Mouse (Mus musculus): ENCODE data around the gene Ubac2. TPM values are rescaled to one million over a fixed set of nuclear protein-coding genes. Genes with fewer than 3 reads are reported as not detected.

Ubac2 gene
- total RNA-seq, 1 experiment: 41.5 TPM

GRCm38 (mm10) chr14:122056871-122057270 lies 178.5 kb downstream of the Ubac2 start:
- H3K9me3 ChIP-seq (ENCODE audit: control insufficient read depth, insufficient read depth, low read depth, low read length): no peaks in the 10 kb centered on the region
- no peaks in the 10 kb centered on the region for H3K36me3 ChIP-seq (ENCODE audit: control insufficient read depth, insufficient read depth, low read length, poor library complexity, severe bottlenecking)
- H3K27ac ChIP-seq (ENCODE audit: insufficient read depth, low read depth, low read length, poor library complexity, severe bottlenecking): no peak overlapping the region
- no peak overlapping the region for H3K4me3 ChIP-seq (ENCODE audit: insufficient read depth in 1 of 2, low read depth in 1 of 2, low read length in 2 of 2, poor library complexity in 1 of 2, severe bottlenecking in 1 of 2)
- H3K9ac ChIP-seq (ENCODE audit: insufficient read depth, low read depth, low read length, poor library complexity, severe bottlenecking): no peak overlapping the region
- peaks cover 0 to 2% of the 10 kb centered on the region in 2 experiments; a peak in 1 of 4 replicates for H3K4me1 ChIP-seq (ENCODE audit: control insufficient read depth in 2 of 2, insufficient read depth in 2 of 2, low read length in 2 of 2, poor library complexity in 1 of 2)
- DNase-seq (ENCODE audit: low read depth, low spot score): no peak
- in situ Hi-C loops (cut with MboI; ENCODE audit: low sequenced_read_pairs in 2 of 2, unreplicated experiment in 2 of 2): loop anchor here in 1 of 2 experiments (25.0 kb wide), 1 partner anchor 830 kb away; no protein-coding TSS in a partner anchor
- TF ChIP-seq MAFK (IDR thresholded peaks at IDR 0.05; ENCODE audit: insufficient read depth, low read depth, low read length) (no peak), ZC3H11A (IDR thresholded peaks at IDR 0.05; ENCODE audit: borderline replicate concordance, low read depth, low read length) (no peak), CHD2 (IDR thresholded peaks at IDR 0.05; ENCODE audit: low read depth, low read length) (no peak), ZNF384 (IDR thresholded peaks at IDR 0.05; ENCODE audit: low read depth, low read length) (no peak), HCFC1 (IDR thresholded peaks at IDR 0.05; ENCODE audit: borderline replicate concordance, insufficient read depth, low read length) (no peak)

- Histone ChIP-seq H3K4me3 (ENCODE audit: insufficient read depth in 1 of 2, low read depth in 1 of 2, low read length in 2 of 2, poor library complexity in 1 of 2, severe bottlenecking in 1 of 2) (no peak overlapping the region), H3K4me1 (ENCODE audit: control insufficient read depth in 2 of 2, insufficient read depth in 2 of 2, low read length in 2 of 2, poor library complexity in 1 of 2) (peaks cover 0 to 2% of the 10 kb centered on the region in 2 experiments; a peak in 1 of 4 replicates), H3K9me3 (ENCODE audit: control insufficient read depth, insufficient read depth, low read depth, low read length) (no peaks in the 10 kb centered on the region), H3K36me3 (ENCODE audit: control insufficient read depth, insufficient read depth, low read length, poor library complexity, severe bottlenecking) (no peaks in the 10 kb centered on the region), H3K9ac (ENCODE audit: insufficient read depth, low read depth, low read length, poor library complexity, severe bottlenecking) (no peak overlapping the region), H3K27ac (ENCODE audit: insufficient read depth, low read depth, low read length, poor library complexity, severe bottlenecking) (no peak overlapping the region)
- TF ChIP-seq ZNF384 (IDR thresholded peaks at IDR 0.05; ENCODE audit: low read depth, low read length): no peak
- no peak for TF ChIP-seq HCFC1 (IDR thresholded peaks at IDR 0.05; ENCODE audit: borderline replicate concordance, insufficient read depth, low read length)
- TF ChIP-seq MAFK (IDR thresholded peaks at IDR 0.05; ENCODE audit: insufficient read depth, low read depth, low read length): no peak
- no peak for TF ChIP-seq CHD2 (IDR thresholded peaks at IDR 0.05; ENCODE audit: low read depth, low read length)
- TF ChIP-seq ZC3H11A (IDR thresholded peaks at IDR 0.05; ENCODE audit: borderline replicate concordance, low read depth, low read length): no peak
- no peak for DNase-seq (ENCODE audit: low read depth, low spot score)
- in situ Hi-C loops (cut with MboI; ENCODE audit: low sequenced_read_pairs in 2 of 2, unreplicated experiment in 2 of 2): loop anchor here in 1 of 2 experiments (25.0 kb wide), 1 partner anchor 829 kb away; no protein-coding TSS in a partner anchor
Measured at GRCm38 (mm10) chr14:122057941-122058346, 179.5 kb downstream of the Ubac2 start.

GRCm38 (mm10) chr14:122060642-122061041 lies 182.2 kb downstream of the Ubac2 start:
- TF ChIP-seq CHD2 (IDR thresholded peaks at IDR 0.05; ENCODE audit: low read depth, low read length): no peak
- TF ChIP-seq ZNF384 (IDR thresholded peaks at IDR 0.05; ENCODE audit: low read depth, low read length): no peak
- TF ChIP-seq ZC3H11A (IDR thresholded peaks at IDR 0.05; ENCODE audit: borderline replicate concordance, low read depth, low read length): peak; percentile 78; the same call in 1 of the 2 replicates
- H3K9me3 ChIP-seq (ENCODE audit: control insufficient read depth, insufficient read depth, low read depth, low read length): no peaks in the 10 kb centered on the region
- no peak overlapping the region for H3K4me3 ChIP-seq (ENCODE audit: insufficient read depth in 1 of 2, low read depth in 1 of 2, low read length in 2 of 2, poor library complexity in 1 of 2, severe bottlenecking in 1 of 2)
- peaks cover 0 to 2% of the 10 kb centered on the region in 2 experiments; a peak in 1 of 4 replicates for H3K4me1 ChIP-seq (ENCODE audit: control insufficient read depth in 2 of 2, insufficient read depth in 2 of 2, low read length in 2 of 2, poor library complexity in 1 of 2)
- H3K36me3 ChIP-seq (ENCODE audit: control insufficient read depth, insufficient read depth, low read length, poor library complexity, severe bottlenecking): no peaks in the 10 kb centered on the region
- H3K27ac ChIP-seq (ENCODE audit: insufficient read depth, low read depth, low read length, poor library complexity, severe bottlenecking): no peak overlapping the region
- in situ Hi-C loops (cut with MboI; ENCODE audit: low sequenced_read_pairs in 2 of 2, unreplicated experiment in 2 of 2): loop anchor here (5.0 to 25.0 kb wide), 4 partner anchors 133 to 827 kb away; no protein-coding TSS in a partner anchor
- no peak overlapping the region for H3K9ac ChIP-seq (ENCODE audit: insufficient read depth, low read depth, low read length, poor library complexity, severe bottlenecking)
- DNase-seq (ENCODE audit: low read depth, low spot score): peak; percentile 81

- TF ChIP-seq ZC3H11A (IDR thresholded peaks at IDR 0.05; ENCODE audit: borderline replicate concordance, low read depth, low read length): no peak
- no peak for TF ChIP-seq MAFK (IDR thresholded peaks at IDR 0.05; ENCODE audit: insufficient read depth, low read depth, low read length)
- no peak for TF ChIP-seq HCFC1 (IDR thresholded peaks at IDR 0.05; ENCODE audit: borderline replicate concordance, insufficient read depth, low read length)
- no peak for TF ChIP-seq CHD2 (IDR thresholded peaks at IDR 0.05; ENCODE audit: low read depth, low read length)
- TF ChIP-seq ZNF384 (IDR thresholded peaks at IDR 0.05; ENCODE audit: low read depth, low read length): no peak
- Histone ChIP-seq H3K9ac (ENCODE audit: insufficient read depth, low read depth, low read length, poor library complexity, severe bottlenecking) (no peak overlapping the region), H3K9me3 (ENCODE audit: control insufficient read depth, insufficient read depth, low read depth, low read length) (no peaks in the 10 kb centered on the region), H3K4me3 (ENCODE audit: insufficient read depth in 1 of 2, low read depth in 1 of 2, low read length in 2 of 2, poor library complexity in 1 of 2, severe bottlenecking in 1 of 2) (no peak overlapping the region), H3K36me3 (ENCODE audit: control insufficient read depth, insufficient read depth, low read length, poor library complexity, severe bottlenecking) (no peaks in the 10 kb centered on the region), H3K27ac (ENCODE audit: insufficient read depth, low read depth, low read length, poor library complexity, severe bottlenecking) (no peak overlapping the region; the same call in 1 of the 2 replicates), H3K4me1 (ENCODE audit: control insufficient read depth in 2 of 2, insufficient read depth in 2 of 2, low read length in 2 of 2, poor library complexity in 1 of 2) (peaks cover 0 to 2% of the 10 kb centered on the region in 2 experiments; a peak in 1 of 4 replicates)
- no peak for DNase-seq (ENCODE audit: low read depth, low spot score)
- in situ Hi-C loops (cut with MboI; ENCODE audit: low sequenced_read_pairs in 2 of 2, unreplicated experiment in 2 of 2): loop anchor here (5.0 to 25.0 kb wide), 4 partner anchors 134 to 826 kb away; no protein-coding TSS in a partner anchor
Measured at GRCm38 (mm10) chr14:122061376-122061775, 183.0 kb downstream of the Ubac2 start.

Data from ES-E14 (cell line).